Mouse (Mus musculus) E14TG2a.4 (cell line): ENCODE data around the gene Tex261.

Experiments
- CTCF ChIP-seq: conservative IDR thresholded peaks from 2 replicates; pipeline ENCODE4 v1.5.1; 2014; ENCODE audit warnings: low read length
- NANOG ChIP-seq: IDR thresholded peaks from 2 replicates; pipeline ENCODE4 v1.6.1; 2014; ENCODE audit warnings: borderline replicate concordance, low read length, mixed read lengths
- POU5F1 ChIP-seq: IDR thresholded peaks from 2 replicates; pipeline ENCODE4 v1.6.1; 2014; ENCODE audit warnings: low read length, borderline replicate concordance

GRCm38 (mm10) chr6:83745466-83745865, 30.1 kb downstream of the Tex261 start:
- no peak for TF ChIP-seq CTCF
- TF ChIP-seq POU5F1: no peak
- TF ChIP-seq NANOG: no peak
